Mouse (Mus musculus) brain, adult 10 weeks (tissue): ENCODE data around the gene Cdkn1c. TPM values are rescaled to one million over a fixed set of nuclear protein-coding genes. Genes with fewer than 3 reads are reported as not detected.

ENCODE experiments used
- polyA plus RNA-seq: library from polyadenylated mRNA; stranded (reverse); fragments of 350-450 nt; fragmentation: Illumina TruSeq; extraction: RNeasy Lipid Tissue Mini Kit (QIAGEN cat#74804); gene quantifications from one replicate; pipeline ENCODE4 v1.2.3, GENCODE M21; 2015; ENCODE audit warnings: low read depth, low replicate concordance

Cdkn1c gene
- polyA plus RNA-seq, result 12.6 TPM

GRCm38 (mm10) chr7:143460874-143461273 is at the start of gene Cdkn1c:
TSS of gene Cdkn1c (minus strand) at chr7:143461050.

GRCm38 (mm10) chr7:143502418-143503200 is 41.8 kb upstream of the Cdkn1c start, which contains the start of gene Phlda2:
TSS of gene Phlda2 (minus strand) at chr7:143503150.

GRCm38 (mm10) chr7:143473347-143474101 is 12.7 kb upstream of the Cdkn1c start, which contains the start of gene Slc22a18:
TSS of gene Slc22a18 (plus strand) at chr7:143473736.

Other genes with a start within 250 kb of the Cdkn1c start
- gene Slc22a18, start 12.7 kb upstream of the Cdkn1c start, polyA plus RNA-seq, result 0.59 TPM
- not detected for gene Phlda2, start 42.1 kb upstream of the Cdkn1c start, polyA plus RNA-seq
- gene Nap1l4, start 88.1 kb upstream of the Cdkn1c start, polyA plus RNA-seq, result 126 TPM
- gene Cars, start 139.0 kb upstream of the Cdkn1c start, polyA plus RNA-seq, result 53.5 TPM
- not detected for gene Tnfrsf26, start 167.7 kb upstream of the Cdkn1c start, polyA plus RNA-seq
- gene Tnfrsf22, start 188.6 kb upstream of the Cdkn1c start, polyA plus RNA-seq, result 1.9 TPM
- gene Tnfrsf23, start 224.8 kb upstream of the Cdkn1c start, polyA plus RNA-seq, result 1.4 TPM